Mouse (Mus musculus): ENCODE measurements at regions not wholly inside any gene's neighbourhood (a gene's known extent, or its start where the extent isn't known, plus 50 kb on each side); places are given as distances from the start of the nearest gene placed in this dataset.

DNA sequence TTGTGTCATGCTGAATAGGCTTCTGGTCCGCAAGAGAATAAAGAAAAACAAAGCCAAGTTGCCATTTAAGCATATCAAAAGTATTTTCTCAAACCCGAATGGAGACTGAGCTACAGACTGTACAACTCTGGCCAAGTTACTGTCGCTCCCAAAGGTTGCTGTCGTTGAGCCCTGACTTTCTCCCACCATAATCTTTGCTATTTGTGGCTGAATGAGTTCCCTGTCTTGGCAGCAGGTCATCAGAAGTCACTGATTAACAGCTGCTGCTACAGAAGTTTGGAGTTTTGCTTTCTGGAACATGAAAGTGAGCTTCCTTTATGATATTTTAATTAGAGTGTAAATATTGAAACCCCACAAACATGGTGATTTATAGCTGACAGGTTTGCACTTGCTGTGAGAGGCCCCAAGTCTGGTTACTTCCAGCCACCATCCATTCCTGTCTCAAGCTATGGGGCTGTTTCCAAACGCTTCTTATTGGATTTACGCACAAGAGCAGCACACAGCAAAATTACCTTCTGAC is 419.2 kb upstream of the Etaa1 start:
- Histone ChIP-seq H3K9ac (ENCODE audit: low read depth, low read length) (no peak overlapping the region), H3K4me1 (ENCODE audit: control insufficient read depth, insufficient read depth, low read length) (no peaks in the 10 kb centered on the region), H3K4me3 (ENCODE audit: low read depth, low read length) (no peak overlapping the region), H3K9me3 (ENCODE audit: control insufficient read depth, low read length) (no peaks in the 10 kb centered on the region), H3K27ac (replicated peaks; ENCODE audit: low read depth, low read length) (no peak overlapping the region), H3K27me3 (replicated peaks; ENCODE audit: control insufficient read depth, insufficient read depth, low read length) (no peaks in the 10 kb centered on the region), H3K4me2 (ENCODE audit: low read depth, low read length) (no peak overlapping the region), H3K36me3 (ENCODE audit: control insufficient read depth, insufficient read depth, low read length) (no peaks in the 10 kb centered on the region)
- ATAC-seq (ENCODE audit: low read depth) (no peak), DNase-seq (ENCODE audit: low spot score) (no peak)
- 77% methylated on average over 6 of the region's 6 CpGs for WGBS

GRCm38 (mm10) chr11:18371304-18371703 is 417.6 kb upstream of the Etaa1 start:
- Histone ChIP-seq H3K27me3 (replicated peaks; ENCODE audit: control insufficient read depth, insufficient read depth, low read length) (no peaks in the 10 kb centered on the region), H3K36me3 (ENCODE audit: control insufficient read depth, insufficient read depth, low read length) (no peaks in the 10 kb centered on the region), H3K4me1 (ENCODE audit: control insufficient read depth, insufficient read depth, low read length) (no peaks in the 10 kb centered on the region), H3K4me2 (ENCODE audit: low read depth, low read length) (no peak overlapping the region), H3K27ac (replicated peaks; ENCODE audit: low read depth, low read length) (no peak overlapping the region), H3K9ac (ENCODE audit: low read depth, low read length) (no peak overlapping the region), H3K4me3 (ENCODE audit: low read depth, low read length) (no peak overlapping the region), H3K9me3 (ENCODE audit: control insufficient read depth, low read length) (no peaks in the 10 kb centered on the region)
- DNase-seq (ENCODE audit: low spot score) (no peak), ATAC-seq (ENCODE audit: low read depth) (no peak)
- WGBS = 18% methylated on average over 3 of the region's 3 CpGs

GRCm38 (mm10) chr11:18370861-18371260 is 417.2 kb upstream of the Etaa1 start:
- Histone ChIP-seq H3K27ac (replicated peaks; ENCODE audit: low read depth, low read length) (no peak overlapping the region), H3K4me3 (ENCODE audit: low read depth, low read length) (no peak overlapping the region), H3K27me3 (replicated peaks; ENCODE audit: control insufficient read depth, insufficient read depth, low read length) (no peaks in the 10 kb centered on the region), H3K9me3 (ENCODE audit: control insufficient read depth, low read length) (no peaks in the 10 kb centered on the region), H3K4me2 (ENCODE audit: low read depth, low read length) (no peak overlapping the region), H3K9ac (ENCODE audit: low read depth, low read length) (no peak overlapping the region), H3K4me1 (ENCODE audit: control insufficient read depth, insufficient read depth, low read length) (no peaks in the 10 kb centered on the region), H3K36me3 (ENCODE audit: control insufficient read depth, insufficient read depth, low read length) (no peaks in the 10 kb centered on the region)
- DNase-seq (ENCODE audit: low spot score) (peak; percentile 11), ATAC-seq (ENCODE audit: low read depth) (no peak)
- WGBS = 11% methylated on average over 3 of the region's 3 CpGs

DNA sequence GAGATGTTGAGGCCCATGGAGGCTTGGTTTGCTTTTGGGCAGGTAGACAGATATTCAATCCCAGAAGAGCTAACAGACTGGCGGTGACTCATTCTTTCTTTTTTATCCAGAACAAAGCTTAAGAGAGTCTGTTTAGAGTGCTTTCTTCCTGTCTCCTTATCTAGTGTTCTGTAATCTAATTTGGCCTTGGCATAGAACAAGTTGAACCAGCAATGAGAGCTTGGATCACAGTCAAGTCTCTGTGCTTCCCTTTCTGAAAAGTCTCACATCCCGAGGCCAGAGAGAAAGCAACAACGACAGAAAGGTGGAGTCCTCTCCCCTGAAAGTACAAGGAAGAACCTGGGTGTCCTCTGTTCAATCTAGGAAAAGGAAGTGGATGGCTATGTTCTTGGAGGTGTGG is 401.2 kb upstream of the Etaa1 start:
- Histone ChIP-seq H3K27me3 (replicated peaks; ENCODE audit: control insufficient read depth, insufficient read depth, low read length) (no peaks in the 10 kb centered on the region), H3K9me3 (ENCODE audit: control insufficient read depth, low read length) (no peaks in the 10 kb centered on the region), H3K27ac (replicated peaks; ENCODE audit: low read depth, low read length) (no peak overlapping the region), H3K36me3 (ENCODE audit: control insufficient read depth, insufficient read depth, low read length) (no peaks in the 10 kb centered on the region), H3K4me2 (ENCODE audit: low read depth, low read length) (no peak overlapping the region), H3K9ac (ENCODE audit: low read depth, low read length) (no peak overlapping the region), H3K4me1 (ENCODE audit: control insufficient read depth, insufficient read depth, low read length) (no peaks in the 10 kb centered on the region), H3K4me3 (ENCODE audit: low read depth, low read length) (no peak overlapping the region)
- ATAC-seq (ENCODE audit: low read depth) (no peak), DNase-seq (ENCODE audit: low spot score) (no peak)
- 65% methylated on average over 3 of the region's 3 CpGs for WGBS

DNA sequence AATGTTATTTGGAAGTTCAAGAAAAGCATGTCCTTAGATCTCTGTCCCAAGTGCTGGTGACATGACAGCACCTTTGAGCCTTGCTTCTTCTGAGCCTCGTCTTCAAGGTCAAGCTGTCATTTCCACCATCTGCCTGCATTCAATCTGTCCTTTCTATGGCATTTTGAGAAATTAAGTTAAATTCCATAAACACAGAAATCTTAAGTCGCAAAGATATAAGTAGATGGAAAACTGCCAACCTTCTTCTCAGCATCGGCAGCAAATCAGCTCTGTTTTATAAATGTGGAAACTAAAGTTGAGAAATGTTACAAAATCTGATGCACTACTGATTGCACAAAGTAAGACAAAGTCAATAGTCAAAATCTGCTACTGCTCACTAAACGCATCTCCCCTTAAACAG is 400.5 kb upstream of the Etaa1 start:
- H3K4me2 ChIP-seq (ENCODE audit: low read depth, low read length) = no peak overlapping the region
- no peak for DNase-seq (ENCODE audit: low spot score)
- H3K9me3 ChIP-seq (ENCODE audit: control insufficient read depth, low read length) = no peaks in the 10 kb centered on the region
- 59% methylated on average over 4 of the region's 4 CpGs for WGBS
- H3K4me1 ChIP-seq (ENCODE audit: control insufficient read depth, insufficient read depth, low read length) = no peaks in the 10 kb centered on the region
- no peaks in the 10 kb centered on the region for H3K27me3 ChIP-seq (replicated peaks; ENCODE audit: control insufficient read depth, insufficient read depth, low read length)
- no peak overlapping the region for H3K9ac ChIP-seq (ENCODE audit: low read depth, low read length)
- H3K4me3 ChIP-seq (ENCODE audit: low read depth, low read length) = no peak overlapping the region
- no peaks in the 10 kb centered on the region for H3K36me3 ChIP-seq (ENCODE audit: control insufficient read depth, insufficient read depth, low read length)
- no peak overlapping the region for H3K27ac ChIP-seq (replicated peaks; ENCODE audit: low read depth, low read length)
- ATAC-seq (ENCODE audit: low read depth) = no peak

- H3K4me2 ChIP-seq (ENCODE audit: low read depth, low read length) = no peak overlapping the region
- H3K4me1 ChIP-seq (ENCODE audit: control insufficient read depth, insufficient read depth, low read length) = no peaks in the 10 kb centered on the region
- H3K9me3 ChIP-seq (ENCODE audit: control insufficient read depth, low read length) = no peaks in the 10 kb centered on the region
- no peaks in the 10 kb centered on the region for H3K27me3 ChIP-seq (replicated peaks; ENCODE audit: control insufficient read depth, insufficient read depth, low read length)
- H3K4me3 ChIP-seq (ENCODE audit: low read depth, low read length) = no peak overlapping the region
- H3K9ac ChIP-seq (ENCODE audit: low read depth, low read length) = no peak overlapping the region
- DNase-seq (ENCODE audit: low spot score) = no peak
- no peak for ATAC-seq (ENCODE audit: low read depth)
- no peak overlapping the region for H3K27ac ChIP-seq (replicated peaks; ENCODE audit: low read depth, low read length)
- WGBS = 68% methylated on average over 3 of the region's 3 CpGs
- H3K36me3 ChIP-seq (ENCODE audit: control insufficient read depth, insufficient read depth, low read length) = no peaks in the 10 kb centered on the region
These were observed 394.2 kb upstream of the Etaa1 start for GRCm38 (mm10) chr11:18347841-18348240.

- ATAC-seq (ENCODE audit: low read depth) (no peak), DNase-seq (ENCODE audit: low spot score) (no peak)
These were observed 360.0 kb upstream of the Etaa1 start for GRCm38 (mm10) chr11:18313510-18314301.

DNA sequence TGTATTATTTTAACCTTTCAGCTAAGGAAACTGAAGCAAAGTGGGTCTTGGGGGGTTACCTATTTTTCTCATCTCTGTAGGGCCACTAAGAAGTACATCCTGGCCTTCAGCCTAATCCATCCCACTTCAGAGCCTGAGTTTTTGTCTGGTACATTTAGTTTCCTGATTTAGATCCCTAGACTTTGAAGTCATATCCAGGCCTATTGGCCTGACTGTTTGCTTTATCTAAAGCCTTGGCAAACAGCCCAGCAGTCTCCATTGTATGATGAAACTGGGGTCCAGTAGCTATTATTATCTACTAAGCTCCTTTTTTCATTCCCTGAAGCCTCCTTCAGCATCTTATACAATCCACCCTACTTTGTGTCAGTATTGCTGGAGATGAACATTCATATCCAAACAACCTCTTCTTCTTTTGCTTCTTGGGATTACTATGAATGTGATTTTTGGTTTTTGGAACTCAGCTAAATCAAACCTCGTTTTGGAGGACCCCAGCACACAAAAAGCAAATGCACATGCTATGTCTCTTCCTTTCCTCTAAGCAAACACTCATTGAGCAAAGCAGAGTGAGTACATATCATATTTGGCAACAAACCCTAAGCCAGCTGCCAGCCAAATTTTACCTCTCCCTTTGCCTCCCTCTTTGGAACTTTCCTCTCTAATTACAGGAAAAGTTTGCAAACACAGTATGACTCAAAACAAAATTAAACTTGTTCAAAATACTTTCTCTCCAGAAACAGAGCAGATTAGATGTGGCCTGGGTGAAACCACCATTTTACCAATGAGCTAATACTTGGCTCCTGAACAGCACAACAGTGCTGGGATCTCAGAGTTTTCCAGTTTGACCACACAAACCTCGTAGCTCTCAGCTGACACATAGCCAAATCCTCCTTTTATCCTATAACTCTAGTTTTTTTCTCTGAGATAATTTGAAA is 342.8 kb upstream of the Etaa1 start:
- ATAC-seq (ENCODE audit: low read depth) (peak; percentile 70), DNase-seq (ENCODE audit: low spot score) (peak; percentile 87)
- peak overlapping the region; percentile 48 for H3K27ac ChIP-seq (replicated peaks; ENCODE audit: low read depth, low read length)
- no peaks in the 10 kb centered on the region for H3K9me3 ChIP-seq (ENCODE audit: control insufficient read depth, low read length)
- 34% methylated on average over 2 of the region's 2 CpGs for WGBS
- H3K4me3 ChIP-seq (ENCODE audit: low read depth, low read length) = no peak overlapping the region
- no peaks in the 10 kb centered on the region for H3K4me1 ChIP-seq (ENCODE audit: control insufficient read depth, insufficient read depth, low read length)
- H3K27me3 ChIP-seq (replicated peaks; ENCODE audit: control insufficient read depth, insufficient read depth, low read length) = no peaks in the 10 kb centered on the region
- H3K9ac ChIP-seq (ENCODE audit: low read depth, low read length) = no peak overlapping the region
- no peaks in the 10 kb centered on the region for H3K36me3 ChIP-seq (ENCODE audit: control insufficient read depth, insufficient read depth, low read length)
- no peak overlapping the region for H3K4me2 ChIP-seq (ENCODE audit: low read depth, low read length)

More at GRCm38 (mm10) chr11:18313510-18314301, 360.0 kb upstream of the Etaa1 start:
- Histone ChIP-seq H3K27ac (replicated peaks; ENCODE audit: low read depth, low read length) (no peak overlapping the region), H3K36me3 (ENCODE audit: control insufficient read depth, insufficient read depth, low read length) (no peaks in the 10 kb centered on the region), H3K9ac (ENCODE audit: low read depth, low read length) (no peak overlapping the region), H3K4me2 (ENCODE audit: low read depth, low read length) (no peak overlapping the region), H3K4me1 (ENCODE audit: control insufficient read depth, insufficient read depth, low read length) (no peaks in the 10 kb centered on the region), H3K9me3 (ENCODE audit: control insufficient read depth, low read length) (no peaks in the 10 kb centered on the region), H3K27me3 (replicated peaks; ENCODE audit: control insufficient read depth, insufficient read depth, low read length) (no peaks in the 10 kb centered on the region), H3K4me3 (ENCODE audit: low read depth, low read length) (no peak overlapping the region)
- WGBS = 62% methylated on average over 8 of the region's 8 CpGs

All from embryonic facial prominence, embryonic 14.5 days (tissue).